Mouse (Mus musculus) left cerebral cortex, adult 18-20 months (tissue): Measurements from ENCODE around the gene Dgcr2. TPM values are rescaled to one million over a fixed set of nuclear protein-coding genes. Genes with fewer than 3 reads are reported as not detected.

ENCODE experiments used
- DNase-seq, 2 experiments: peaks; one replicate each; pipeline ENCODE4 v3.0.0; 2021 to 2022; ENCODE audit warnings: low spot score in 2 of 2, mixed read lengths in 1 of 2
- total RNA-seq, 2 experiments: library from RNA; stranded (reverse); gene quantifications; 2 replicates each; pipeline ENCODE4 v1.2.3; 2021

The Dgcr2 gene
- total RNA-seq, 2 experiments from 2014 or later: 99.4 to 102 TPM

DNA sequence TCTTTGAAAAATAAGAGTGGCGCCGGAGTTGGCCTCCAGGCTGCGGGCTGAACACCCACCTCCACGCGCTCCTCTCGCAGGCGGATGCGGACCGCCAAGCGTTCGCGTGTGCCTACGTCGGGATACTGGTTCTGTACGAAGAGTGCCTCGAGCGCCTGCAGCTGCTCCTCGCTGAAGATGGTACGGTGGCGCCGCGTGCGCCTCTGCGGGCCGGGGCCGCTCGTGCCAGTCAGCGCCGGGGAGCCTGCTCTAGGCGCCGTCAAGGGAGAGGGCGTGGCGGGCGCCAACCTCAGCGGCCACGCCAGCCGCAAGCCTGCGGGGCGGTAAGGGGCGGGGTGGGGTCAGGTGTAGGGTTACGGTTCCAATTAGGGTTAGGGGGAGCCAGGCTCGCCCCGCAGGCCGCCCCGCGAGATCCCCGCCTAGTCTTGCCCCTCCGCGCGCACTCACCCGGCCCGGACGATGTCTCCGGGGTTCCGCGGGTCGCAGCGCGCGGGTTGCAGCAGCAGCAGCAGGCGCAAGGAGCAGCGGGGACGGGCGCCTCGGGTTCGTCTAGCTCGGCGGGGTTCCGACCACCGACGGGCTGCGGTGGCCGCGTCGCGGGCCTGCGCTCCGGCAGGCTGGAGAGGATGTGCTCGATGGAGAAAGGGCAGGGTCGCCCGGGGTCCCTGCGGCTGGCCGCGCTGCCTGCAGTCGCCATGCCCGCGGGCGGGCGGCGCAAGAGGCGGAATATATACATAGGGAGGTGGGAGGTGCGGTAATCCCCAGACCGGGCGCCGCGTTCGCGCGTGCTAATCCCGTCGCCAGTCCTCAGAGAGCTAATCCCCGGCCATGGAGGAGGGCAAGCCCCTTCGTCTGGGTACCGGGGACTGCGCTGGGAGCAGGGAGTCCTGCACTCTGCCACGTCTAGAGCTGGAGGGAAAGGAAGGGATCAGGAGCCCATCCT, 16.2 kb upstream of the Dgcr2 start, which contains the start of gene Gsc2:
Gsc2 (minus strand) TSS at position 753 of the 943 bp plus-strand sequence.
- DNase-seq: peak in 1 of 2 experiments; percentile 20

DNA sequence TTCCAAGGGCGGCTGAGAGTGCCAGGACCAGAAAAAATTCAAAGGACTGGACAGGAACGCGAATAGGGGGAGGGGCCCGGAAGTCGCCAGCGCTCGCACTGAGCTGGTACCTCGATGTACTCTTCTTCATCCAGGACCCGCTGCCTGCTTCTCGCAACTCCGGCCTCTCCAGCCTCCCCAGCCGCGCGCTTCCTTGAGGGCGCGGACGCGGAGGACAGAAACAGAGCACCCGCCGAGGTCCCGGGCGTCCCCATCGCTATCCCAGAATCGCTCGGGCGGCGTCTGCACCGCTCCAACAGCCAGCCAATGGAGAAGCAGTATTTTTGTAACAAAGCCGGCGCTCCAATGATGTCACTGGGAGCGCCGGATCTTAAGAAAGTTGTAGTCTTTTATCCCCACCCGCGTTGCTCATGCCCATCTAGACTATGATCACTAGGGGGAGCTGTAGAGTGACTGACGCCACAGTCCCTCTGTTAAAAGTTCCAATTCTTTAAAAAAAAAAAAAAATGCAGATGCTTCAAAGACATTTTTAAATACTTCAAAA, 12.8 kb upstream of the Dgcr2 start, which contains the start of gene Ess2:
Ess2 (minus strand) TSS at position 297 of the 544 bp plus-strand sequence.
- peak; percentile 89 to 93 for DNase-seq

DNA sequence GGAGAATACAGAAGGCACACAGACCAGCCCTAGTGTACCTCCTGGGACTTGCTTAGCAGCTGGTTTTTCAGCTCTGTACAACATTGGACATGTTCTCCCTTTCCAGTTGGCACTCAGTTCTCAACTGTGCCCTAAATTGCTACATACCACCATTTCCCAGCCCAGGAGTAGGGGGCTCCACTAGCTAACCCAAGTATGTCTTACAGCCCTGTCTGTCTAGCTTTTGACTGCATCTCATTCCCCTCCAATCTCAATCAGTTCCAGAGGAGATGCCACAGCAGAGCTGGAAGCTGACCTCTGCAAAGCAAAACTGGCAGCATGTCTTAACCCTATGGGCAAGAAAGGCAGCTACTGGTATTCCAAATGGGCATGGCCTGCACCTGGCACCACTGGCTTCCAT, 2.3 kb downstream of the Dgcr2 start:
- DNase-seq: no peak

DNA sequence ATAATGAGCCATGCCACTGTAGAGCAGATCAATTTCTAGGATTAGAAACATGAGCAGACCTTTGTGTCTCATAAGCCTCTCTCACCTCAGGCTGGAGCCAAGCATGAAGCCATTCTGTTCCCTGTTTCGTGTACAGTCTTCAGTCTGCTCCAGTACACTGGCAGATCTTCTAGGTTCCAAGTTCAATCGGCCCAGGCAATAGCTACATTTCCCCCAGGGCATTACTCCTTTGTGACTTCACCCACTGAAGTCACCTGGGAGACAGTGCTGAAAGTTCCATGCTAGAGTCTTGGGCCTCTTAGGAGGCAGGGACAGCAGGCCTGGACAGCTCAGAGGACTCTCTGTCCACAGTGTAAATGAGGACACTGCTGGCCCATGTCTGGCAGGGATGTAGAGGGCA, 4.4 kb downstream of the Dgcr2 start, which contains the start of gene Tssk1:
Tssk1 (plus strand) TSS at position 301 of the 400 bp plus-strand sequence.
- DNase-seq: no peak

- no peak for DNase-seq
These were observed 5.8 kb downstream of the Dgcr2 start for GRCm38 (mm10) chr16:17892606-17893005.

GRCm38 (mm10) chr16:17891567-17891959, 6.8 kb downstream of the Dgcr2 start, which contains the start of gene Gm20518:
Gene Gm20518 (minus strand): TSS chr16:17891671.
- peak; percentile 99 for DNase-seq

DNA sequence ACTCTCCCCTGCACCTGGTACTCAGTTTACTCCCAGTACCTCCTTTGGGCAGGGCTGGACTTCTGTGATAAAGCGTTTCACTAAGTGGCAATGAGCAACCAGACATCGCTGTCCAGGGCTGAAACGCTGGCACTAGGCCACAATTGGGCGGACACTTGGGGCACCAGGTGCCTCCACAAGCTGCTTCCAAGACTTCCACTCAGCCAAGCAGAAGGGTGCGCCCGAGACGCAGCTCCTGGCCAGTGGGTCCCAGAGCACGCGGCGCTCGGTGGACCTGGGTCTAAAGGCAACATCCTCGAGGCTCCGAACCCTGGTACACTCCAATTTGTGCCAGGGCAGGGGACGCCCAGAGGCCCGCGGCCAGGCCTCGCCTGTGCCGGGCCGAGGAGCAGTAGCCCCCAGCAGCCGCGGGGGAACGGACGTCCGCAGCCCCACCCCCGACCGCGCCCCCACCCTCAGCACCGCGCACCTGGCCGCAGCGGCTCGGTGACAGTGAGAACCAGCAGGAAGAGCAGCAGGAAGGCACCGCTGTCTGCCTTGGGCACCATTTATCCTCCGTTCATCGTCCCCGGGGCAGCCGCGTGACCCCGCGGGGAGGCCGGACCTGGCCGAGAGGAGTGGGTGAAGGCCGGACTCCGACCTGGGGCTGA, 7.3 kb downstream of the Dgcr2 start:
- peak; percentile 47 to 57 for DNase-seq

- no peak for DNase-seq
These were observed 8.0 kb downstream of the Dgcr2 start for GRCm38 (mm10) chr16:17890342-17890727.

DNA sequence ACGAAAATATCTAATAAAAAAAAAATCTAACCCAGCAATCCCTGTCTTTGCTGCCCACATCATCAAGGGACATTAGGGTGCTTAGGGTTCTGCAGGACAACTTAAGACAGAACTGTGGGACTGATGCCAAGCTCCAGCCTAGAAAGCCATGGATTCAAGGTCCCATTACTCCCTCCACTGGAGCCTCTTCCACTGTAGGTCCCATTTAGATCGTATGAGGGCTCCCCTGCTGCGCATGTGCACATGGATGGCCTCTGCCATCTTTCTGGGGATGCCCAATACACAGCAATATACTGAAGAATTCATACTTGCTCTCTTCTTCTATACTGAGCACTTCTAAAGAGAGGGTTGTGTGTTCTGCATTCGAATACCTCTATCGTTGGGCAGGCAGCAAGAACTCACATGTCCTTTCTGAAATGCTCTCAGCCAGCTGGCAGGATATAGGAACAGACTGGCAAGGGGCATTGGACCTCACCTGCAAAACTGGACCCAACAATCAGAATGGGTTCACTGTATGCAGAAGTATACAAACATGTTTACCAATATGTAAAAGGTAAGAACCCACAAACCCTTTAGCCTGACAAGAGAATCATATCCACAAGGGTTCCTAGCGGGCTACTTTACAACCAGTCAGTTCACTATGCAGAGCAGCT, 8.5 kb downstream of the Dgcr2 start:
- DNase-seq: no peak

DNA sequence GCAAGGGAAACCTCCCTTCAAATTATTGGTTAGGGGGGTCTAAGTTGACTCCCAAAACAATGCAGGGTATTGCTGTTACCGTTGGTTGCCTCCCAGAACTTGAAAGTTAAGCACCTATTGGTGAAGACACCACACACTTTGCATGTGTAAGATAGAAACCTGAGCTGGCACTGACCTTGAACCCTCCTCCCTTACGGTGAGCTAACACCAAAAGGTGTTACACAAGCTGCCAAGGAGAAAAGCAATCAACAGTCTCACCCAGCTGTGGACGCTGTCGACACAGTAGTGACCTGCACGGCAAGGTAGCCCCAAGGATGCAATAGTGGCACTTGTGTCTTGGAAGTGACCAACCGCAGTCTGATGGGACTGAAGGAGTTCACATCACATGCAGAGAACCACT, 14.2 kb downstream of the Dgcr2 start:
- DNase-seq: no peak

GRCm38 (mm10) chr16:17882196-17882595, 16.2 kb downstream of the Dgcr2 start:
- no peak for DNase-seq

DNA sequence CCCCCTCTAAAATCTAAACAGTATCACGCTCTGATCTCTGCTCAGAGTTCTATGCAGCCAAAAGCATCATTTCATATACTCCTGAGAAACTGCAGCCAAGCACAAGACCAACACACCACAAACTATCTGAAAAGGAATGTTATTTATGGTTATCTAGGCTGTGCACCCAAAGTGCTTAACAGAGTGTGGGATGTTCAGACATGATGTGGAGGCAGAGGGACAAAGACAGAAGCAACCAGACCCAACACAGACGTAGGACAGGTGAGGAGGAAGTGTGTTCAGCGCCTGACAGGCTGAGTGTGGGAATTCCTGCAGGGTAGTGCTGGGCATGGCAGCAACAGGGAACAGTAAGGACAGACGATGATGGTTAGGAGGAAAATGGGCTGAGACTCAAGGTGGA, 18.8 kb downstream of the Dgcr2 start:
- peak in 1 of 2 experiments; percentile 40 for DNase-seq

GRCm38 (mm10) chr16:17876096-17876495, 22.3 kb downstream of the Dgcr2 start:
- no peak for DNase-seq

GRCm38 (mm10) chr16:17875174-17875573, 23.2 kb downstream of the Dgcr2 start:
- no peak for DNase-seq

DNA sequence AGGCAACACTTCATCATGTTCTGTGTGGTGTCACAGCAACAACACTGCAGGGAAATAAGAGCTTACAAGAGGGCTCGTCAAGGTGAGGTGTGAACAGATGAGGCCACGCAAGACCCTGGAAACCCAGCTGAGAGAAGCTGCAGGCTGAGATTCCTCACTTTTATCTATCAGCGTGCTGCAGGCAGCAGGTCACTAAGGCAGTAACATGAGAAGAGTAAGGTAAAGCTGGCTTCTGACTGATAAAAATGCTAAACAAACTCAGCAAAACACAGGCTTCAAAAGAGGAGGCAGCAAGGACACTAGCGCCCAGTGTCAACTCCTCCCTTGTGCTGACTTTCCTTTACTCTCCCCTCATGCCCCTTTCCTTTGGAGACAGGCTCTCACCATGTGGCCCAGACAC, 25.4 kb downstream of the Dgcr2 start:
- no peak for DNase-seq

DNA sequence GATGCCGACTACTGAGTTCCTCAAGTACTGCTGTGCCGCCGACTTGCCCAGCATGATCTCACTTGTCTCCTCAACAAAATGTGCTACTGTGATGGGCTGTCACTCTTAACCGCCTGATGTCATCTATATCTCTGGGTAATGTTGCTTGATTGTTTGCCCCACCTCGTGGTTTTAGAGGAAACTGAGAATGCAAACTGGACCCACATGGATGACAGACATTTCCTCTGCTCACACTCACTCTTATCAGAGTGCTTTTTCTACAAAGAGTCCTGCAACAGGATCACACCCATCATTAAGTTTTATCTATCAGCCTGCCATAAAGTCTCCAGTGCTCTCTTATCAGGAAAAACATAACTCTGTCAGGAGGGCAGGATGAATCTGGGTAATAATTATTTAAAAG, 27.1 kb downstream of the Dgcr2 start:
- DNase-seq: no peak

GRCm38 (mm10) chr16:17865770-17866169, 32.6 kb downstream of the Dgcr2 start:
- no peak for DNase-seq

GRCm38 (mm10) chr16:17865293-17865692, 33.1 kb downstream of the Dgcr2 start:
- DNase-seq: no peak

GRCm38 (mm10) chr16:17858592-17858991, 39.8 kb downstream of the Dgcr2 start:
- DNase-seq: no peak

DNA sequence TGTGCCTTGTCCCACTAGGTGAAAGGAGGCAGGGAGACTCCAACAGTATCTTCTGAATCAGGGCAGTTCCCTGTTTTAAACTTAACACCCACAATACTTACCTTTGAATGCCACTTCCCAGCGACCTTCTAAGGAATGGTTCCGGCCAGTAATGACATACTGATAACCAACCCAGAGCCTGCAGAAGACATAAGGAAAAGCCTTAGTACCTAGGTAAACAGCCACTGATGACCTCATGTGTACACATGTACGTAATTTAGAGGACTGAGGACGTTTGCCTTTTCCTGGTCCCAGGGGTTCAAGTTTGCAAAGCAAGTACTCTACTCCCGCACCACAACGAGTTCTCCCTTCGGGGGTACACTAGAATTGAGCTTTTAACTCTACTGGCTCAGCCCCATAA, 41.2 kb downstream of the Dgcr2 start:
- DNase-seq: no peak

GRCm38 (mm10) chr16:17853263-17853662, 45.1 kb downstream of the Dgcr2 start:
- no peak for DNase-seq
